Mouse (Mus musculus) CD4-positive naive resting alpha-beta T cell, adult 76 days (primary cell): ENCODE data around the gene Emilin2. TPM values are rescaled to one million over a fixed set of nuclear protein-coding genes. Genes with fewer than 3 reads are reported as not detected.

Experiments
- total RNA-seq: library from RNA; stranded (reverse); gene quantifications from one replicate; pipeline ENCODE4 v1.2.4, GENCODE M21; 2023

Gene Emilin2
- 3.6 TPM for total RNA-seq

GRCm38 (mm10) chr17:71311340-71312171 is at the start of gene Emilin2:
Gene Emilin2 (minus strand): TSS chr17:71311978.

Other genes with a start within 250 kb of the Emilin2 start
- gene Lpin2, start 129.4 kb downstream of the Emilin2 start, total RNA-seq, result 52.1 TPM
- gene Gm4707, start 147.9 kb upstream of the Emilin2 start, total RNA-seq, result 56.8 TPM
- 259 TPM for gene Smchd1, start 163.4 kb upstream of the Emilin2 start, total RNA-seq
- gene Ndc80, start 214.9 kb upstream of the Emilin2 start, total RNA-seq, result 20.1 TPM
- gene Spdya, start 240.1 kb upstream of the Emilin2 start, total RNA-seq, result not detected